Mouse (Mus musculus) brain, adult 10 weeks (tissue): ENCODE measurements around the gene Kng2. TPM values are rescaled to one million over a fixed set of nuclear protein-coding genes. Genes with fewer than 3 reads are reported as not detected.

Experiments
- polyA plus RNA-seq: library from polyadenylated mRNA; stranded (reverse); fragments of 350-450 nt; fragmentation: Illumina TruSeq; extraction: RNeasy Lipid Tissue Mini Kit (QIAGEN cat#74804); gene quantifications from one replicate; pipeline ENCODE4 v1.2.3, GENCODE M21; 2015; ENCODE audit warnings: low read depth, low replicate concordance

Gene Kng2
- not detected for polyA plus RNA-seq

GRCm38 (mm10) chr16:23028966-23029600 is at the start of gene Kng2:
Gene Kng2, minus strand, starts transcription at chr16:23029482.

GRCm38 (mm10) chr16:23057668-23058447 is 28.6 kb upstream of the Kng2 start, which contains the start of gene Kng1:
Gene Kng1, plus strand, starts transcription at chr16:23057865.

GRCm38 (mm10) chr16:22950840-22951395 is 78.4 kb downstream of the Kng2 start, which contains the start of gene Hrg:
Gene Hrg, plus strand, starts transcription at chr16:22951072.

Other genes with a start within 250 kb of the Kng2 start
- gene Crygs, start 217.9 kb downstream of the Kng2 start, polyA plus RNA-seq: not detected
- 16.6 TPM for gene Tbccd1, start 171.8 kb downstream of the Kng2 start, polyA plus RNA-seq
- 62.1 TPM for gene Dnajb11, start 171.6 kb downstream of the Kng2 start, polyA plus RNA-seq
- gene Ahsg, start 138.2 kb downstream of the Kng2 start, polyA plus RNA-seq: 1.6 TPM
- not detected for gene Fetub, start 111.1 kb downstream of the Kng2 start, polyA plus RNA-seq
- gene Hrg, start 78.4 kb downstream of the Kng2 start, polyA plus RNA-seq: not detected
- 0.39 TPM for gene Kng1, start 28.4 kb upstream of the Kng2 start, polyA plus RNA-seq
- 1,338 TPM for gene Eif4a2, start 78.0 kb upstream of the Kng2 start, polyA plus RNA-seq
- 7.9 TPM for gene Rfc4, start 98.3 kb upstream of the Kng2 start, polyA plus RNA-seq
- gene Adipoq, start 117.1 kb upstream of the Kng2 start, polyA plus RNA-seq: not detected
- gene St6gal1, start 195.3 kb upstream of the Kng2 start, polyA plus RNA-seq: 14.9 TPM